Mouse (Mus musculus) neutrophil, adult 83 days (primary cell): ENCODE measurements around the gene Amigo3. TPM values are rescaled to one million over a fixed set of nuclear protein-coding genes. Genes with fewer than 3 reads are reported as not detected.

Source experiments
- total RNA-seq, 2 experiments: library from RNA; stranded (reverse); gene quantifications; one replicate each; pipeline ENCODE4 v1.2.4; 2023

Gene Amigo3
- 1 to 10 TPM; 3.6 to 4.6 TPM for total RNA-seq

DNA sequence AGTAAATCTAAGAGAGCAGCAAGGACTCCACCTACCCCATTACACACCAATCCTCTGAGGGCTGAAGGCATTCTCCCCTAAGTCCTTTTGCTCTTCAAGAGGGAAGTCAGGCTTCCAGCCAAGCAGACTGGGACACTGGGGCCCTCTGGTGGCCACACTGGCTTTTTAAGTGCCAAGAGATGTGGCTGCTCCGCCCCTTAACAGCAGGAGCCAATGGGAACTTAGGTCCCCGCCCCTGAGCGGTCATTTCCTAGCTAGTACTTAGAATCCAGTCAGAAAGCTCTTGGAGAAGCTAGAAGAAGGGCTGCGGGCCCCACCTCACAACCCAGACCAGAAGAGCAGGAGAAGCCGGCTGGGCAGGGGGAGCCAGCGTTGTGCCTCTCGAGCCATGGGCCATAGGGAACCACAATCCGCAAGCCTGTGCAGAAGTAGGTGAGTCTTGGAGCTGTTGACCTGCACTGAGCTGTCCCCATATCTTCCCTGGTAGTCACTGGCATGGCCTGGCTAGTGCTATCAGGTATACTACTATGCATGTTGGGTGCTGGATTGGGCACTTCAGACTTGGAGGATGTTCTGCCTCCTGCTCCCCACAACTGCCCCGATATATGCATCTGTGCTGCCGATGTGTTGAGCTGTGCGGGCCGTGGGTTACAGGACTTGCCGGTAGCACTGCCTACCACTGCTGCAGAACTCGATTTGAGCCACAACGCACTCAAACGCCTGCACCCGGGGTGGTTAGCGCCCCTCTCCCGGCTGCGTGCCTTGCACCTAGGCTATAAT is at the start of gene Amigo3:
Amigo3 (plus strand) TSS at position 275 of the 780 bp plus-strand sequence.

DNA sequence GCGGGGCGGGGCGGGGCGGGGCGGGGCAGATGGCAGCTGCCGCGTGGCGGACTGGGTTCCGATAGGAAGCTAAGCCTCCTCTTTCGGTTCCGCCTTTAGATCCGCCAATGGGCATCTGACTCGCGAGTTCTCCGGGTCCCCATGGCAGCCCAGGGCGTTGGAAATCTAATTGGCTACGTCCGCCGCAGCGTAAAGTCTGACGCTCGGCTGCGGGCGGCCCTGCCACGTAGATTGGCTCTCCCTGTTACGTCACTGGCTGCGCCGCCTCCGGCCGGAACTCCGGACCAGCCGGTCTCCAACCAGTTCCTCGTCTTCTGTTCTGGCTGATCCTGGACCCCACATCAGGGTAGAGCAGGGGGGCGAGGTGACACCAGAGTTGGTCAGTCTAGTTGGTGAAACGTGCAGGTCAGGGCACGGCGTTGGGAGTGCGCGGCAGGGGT is 3.9 kb upstream of the Amigo3 start, which contains the start of gene Gmppb:
Gmppb (plus strand) TSS at position 227 of the 440 bp plus-strand sequence.

DNA sequence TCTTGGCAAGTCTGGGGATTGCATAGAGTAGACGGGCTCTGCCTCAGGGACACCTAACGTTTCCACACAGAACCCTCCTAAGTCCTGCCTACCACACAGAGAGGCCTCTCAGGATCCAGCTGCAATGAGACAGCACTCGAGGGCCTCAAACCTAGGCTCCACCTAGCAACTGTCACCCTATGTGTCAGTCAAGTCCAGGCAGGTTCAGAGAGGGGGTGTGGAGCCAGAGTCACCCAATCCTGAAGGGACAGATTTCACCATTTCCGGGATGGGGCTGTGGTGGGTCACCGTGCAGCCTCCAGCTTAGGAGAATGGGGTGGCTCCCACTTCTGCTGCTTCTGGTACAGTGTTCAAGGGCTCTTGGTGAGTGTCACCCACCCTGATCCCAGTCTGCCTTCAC is 27.2 kb downstream of the Amigo3 start, which contains the start of gene Mst1:
Mst1 (plus strand) TSS at position 269 of the 400 bp plus-strand sequence.

DNA sequence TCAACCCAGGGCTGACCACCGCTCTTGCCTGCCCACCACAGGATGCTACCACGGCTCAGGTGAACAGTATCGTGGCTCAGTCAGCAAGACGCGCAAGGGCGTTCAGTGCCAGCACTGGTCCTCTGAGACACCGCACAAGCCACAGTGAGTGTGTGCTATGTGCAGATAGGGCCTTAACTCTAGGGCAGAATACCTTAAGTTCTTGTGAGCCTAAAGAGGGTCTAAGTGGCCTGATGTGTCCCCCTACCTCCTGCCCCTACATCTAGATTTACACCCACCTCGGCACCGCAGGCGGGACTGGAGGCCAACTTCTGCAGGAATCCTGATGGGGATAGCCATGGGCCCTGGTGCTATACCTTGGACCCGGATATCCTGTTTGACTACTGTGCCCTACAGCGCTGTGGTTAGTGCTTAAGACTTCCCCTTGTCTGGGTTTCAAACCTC is 30.1 kb downstream of the Amigo3 start, which contains the start of gene Rnf123:
Rnf123 (minus strand) TSS at position 359 of the 444 bp plus-strand sequence.

DNA sequence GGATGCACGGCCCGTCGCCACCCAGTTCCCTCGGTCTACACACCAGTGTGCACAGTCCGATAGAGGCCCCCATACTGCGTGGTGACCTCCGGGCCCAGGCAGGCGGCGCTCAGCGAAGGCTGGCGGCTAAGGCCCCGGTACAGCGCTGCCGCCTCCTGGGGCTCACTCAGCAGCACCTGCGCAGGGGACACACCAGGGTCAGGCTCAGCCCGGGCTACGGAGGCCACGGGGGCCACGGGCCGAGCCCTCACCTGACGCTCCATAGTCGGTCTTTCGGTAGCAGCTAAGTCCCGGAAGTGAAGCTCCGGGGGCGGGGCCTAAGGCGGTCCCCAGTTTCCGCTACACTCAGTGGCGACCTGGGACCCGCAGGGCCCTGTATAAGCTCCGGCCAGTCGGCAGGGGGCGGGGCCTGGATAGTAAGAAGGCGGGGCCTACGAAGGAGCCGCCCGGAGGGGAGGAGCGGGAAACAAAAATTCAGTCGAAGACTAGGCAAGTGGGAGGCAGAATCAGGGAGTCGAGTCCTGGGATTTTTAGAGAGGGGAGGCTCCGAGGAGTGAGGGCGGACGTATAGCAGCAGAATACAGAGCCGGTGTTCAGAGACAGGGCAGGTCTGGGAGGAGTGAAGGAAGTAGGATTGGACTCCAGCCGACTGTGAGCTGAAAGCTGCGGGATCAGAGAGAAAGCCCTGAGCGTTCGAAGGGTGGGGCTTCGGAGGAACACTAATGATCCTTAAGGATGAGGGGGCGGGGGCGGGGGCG is 41.4 kb downstream of the Amigo3 start, which contains the start of gene Apeh:
Apeh (minus strand) TSS at position 423 of the 758 bp plus-strand sequence.

Other genes starting within 250 kb of the Amigo3 start
- 10 to 100 TPM; 60.4 to 61.5 TPM for gene Rbm6, start 179.9 kb upstream of the Amigo3 start, total RNA-seq
- gene Mon1a, start 165.0 kb upstream of the Amigo3 start, total RNA-seq, result 10 to 100 TPM in 1 of 2 experiments, 1 to 10 TPM in 1; 9.6 to 10.5 TPM
- gene Mst1r, start 146.3 kb upstream of the Amigo3 start, total RNA-seq, result 1 to 10 TPM; 1.4 to 2.2 TPM
- not detected for gene Actl11, start 124.7 kb upstream of the Amigo3 start, total RNA-seq
- gene Camkv, start 117.5 kb upstream of the Amigo3 start, total RNA-seq, result not detected
- gene Traip, start 103.0 kb upstream of the Amigo3 start, total RNA-seq, result 10 to 100 TPM; 13.1 to 17.7 TPM
- gene Uba7, start 77.7 kb upstream of the Amigo3 start, total RNA-seq, result 10 to 100 TPM; 63.0 to 83.7 TPM
- gene Gm20661, start 70.1 kb upstream of the Amigo3 start, total RNA-seq, result not detected
- gene Inka1, start 67.3 kb upstream of the Amigo3 start, total RNA-seq, result 1 to 10 TPM; 2.4 to 2.7 TPM
- gene Cdhr4, start 60.7 kb upstream of the Amigo3 start, total RNA-seq, result 1 to 10 TPM in 1 of 2 experiments, under 1 TPM in 1; 0.44 to 1.6 TPM
- 1 to 10 TPM in 1 of 2 experiments, not detected in 1; 1.1 TPM for gene Gm20662, start 56.8 kb upstream of the Amigo3 start, total RNA-seq
- gene Ip6k1, start 50.7 kb upstream of the Amigo3 start, total RNA-seq, result 100 to 1,000 TPM; 105 to 113 TPM
- 10 to 100 TPM; 18.7 to 19.0 TPM for gene Gmppb, start 3.9 kb upstream of the Amigo3 start, total RNA-seq
- under 1 TPM; 0.37 to 0.93 TPM for gene Mst1, start 27.3 kb downstream of the Amigo3 start, total RNA-seq
- 10 to 100 TPM; 49.7 to 65.9 TPM for gene Rnf123, start 30.2 kb downstream of the Amigo3 start, total RNA-seq
- gene Apeh, start 41.4 kb downstream of the Amigo3 start, total RNA-seq, result 10 to 100 TPM; 54.8 to 67.8 TPM
- gene Bsn, start 137.2 kb downstream of the Amigo3 start, total RNA-seq, result under 1 TPM; 0.68 to 0.94 TPM
- gene Dag1, start 210.8 kb downstream of the Amigo3 start, total RNA-seq, result 1 to 10 TPM; 6.3 to 6.9 TPM
- 1 to 10 TPM; 1.0 to 2.8 TPM for gene Nicn1, start 237.3 kb downstream of the Amigo3 start, total RNA-seq
- under 1 TPM in 1 of 2 experiments, not detected in 1; 0.68 TPM for gene Amt, start 243.7 kb downstream of the Amigo3 start, total RNA-seq